Mouse (Mus musculus) embryonic facial prominence, embryonic 12.5 days (tissue): ENCODE results near the gene Cnp. TPM values are rescaled to one million over a fixed set of nuclear protein-coding genes. Genes with fewer than 3 reads are reported as not detected.
A peak's percentile ranks its signal among the peaks of the same experiment; 100 is the strongest.

Experiments used
- ATAC-seq: fragments of 200-750 bp; cut with Nextera tagmentation; 2 replicates; pipeline ENCODE4 v1.8.0; 2017; ENCODE audit not compliant: insufficient number of reproducible peaks, insufficient read depth, low FRiP score, low TSS enrichment
- H3K27ac ChIP-seq: fragments of 300-500 bp; sonication (generic); 2 replicates; pipeline ENCODE4 v1.5.1; 2016; ENCODE audit warnings: mild to moderate bottlenecking
- H3K27me3 ChIP-seq: fragments of 300-500 bp; sonication (generic); 2 replicates; pipeline ENCODE4 v1.6.1; 2016; ENCODE audit warnings: mild to moderate bottlenecking, moderate library complexity
- H3K36me3 ChIP-seq: fragments of 300-500 bp; sonication (generic); 2 replicates; pipeline ENCODE4 v1.6.1; 2016; ENCODE audit warnings: mild to moderate bottlenecking
- H3K4me1 ChIP-seq: fragments of 300-500 bp; sonication (generic); 2 replicates; pipeline ENCODE4 v1.6.1; 2016
- H3K4me2 ChIP-seq: fragments of 300-500 bp; sonication (generic); replicated peaks from 2 replicates; pipeline ENCODE4 v1.6.1; 2016; ENCODE audit warnings: mild to moderate bottlenecking, moderate library complexity
- H3K4me3 ChIP-seq: fragments of 300-500 bp; sonication (generic); 2 replicates; pipeline ENCODE4 v1.5.1; 2016; ENCODE audit warnings: mild to moderate bottlenecking
- H3K9ac ChIP-seq: fragments of 300-500 bp; sonication (generic); 2 replicates; pipeline ENCODE4 v1.6.1; 2016; ENCODE audit warnings: mild to moderate bottlenecking, moderate library complexity
- H3K9me3 ChIP-seq: fragments of 300-500 bp; sonication (generic); 2 replicates; pipeline ENCODE4 v1.6.1; 2016; ENCODE audit warnings: mild to moderate bottlenecking, moderate library complexity
- WGBS: fragments of 180-500 bp; shearing (Covaris S2); methylation state at CpG from one replicate; pipeline ENCODE4 v1.1.7; 2016; 5-methylcytosine and 5-hydroxymethylcytosine counted together
- polyA plus RNA-seq: library from polyadenylated mRNA; unstranded; fragments of >200 nt; fragmentation: Nextera tagmentation; extraction: Ambion mirVana; gene quantifications from 2 replicates; pipeline ENCODE4 v1.2.1, GENCODE M21; 2016

Cnp gene
- polyA plus RNA-seq, 1 experiment from 2014 or later: 37.2 TPM

GRCm38 (mm10) chr11:100626701-100627195, 52.0 kb downstream of the Cnp start:
- 22% methylated on average over 9 of the region's 9 CpGs for WGBS
- Histone ChIP-seq H3K4me1 (peaks cover 10% of the 10 kb centered on the region), H3K4me2 (no peak overlapping the region), H3K4me3 (no peak overlapping the region), H3K27ac (no peak overlapping the region), H3K9ac (no peak overlapping the region), H3K27me3 (no peaks in the 10 kb centered on the region), H3K9me3 (no peaks in the 10 kb centered on the region), H3K36me3 (peaks cover 33% of the 10 kb centered on the region)
- ATAC-seq: no peak

- Histone ChIP-seq H3K4me2 (no peak overlapping the region), H3K9me3 (no peaks in the 10 kb centered on the region), H3K4me1 (peaks cover 10% of the 10 kb centered on the region), H3K36me3 (peaks cover 33% of the 10 kb centered on the region), H3K27me3 (no peaks in the 10 kb centered on the region), H3K4me3 (no peak overlapping the region), H3K9ac (no peak overlapping the region), H3K27ac (no peak overlapping the region)
- no peak for ATAC-seq
- 91% methylated on average over 5 of the region's 5 CpGs for WGBS
Observed at GRCm38 (mm10) chr11:100628056-100628455, 53.4 kb downstream of the Cnp start.

GRCm38 (mm10) chr11:100628862-100629352, 54.2 kb downstream of the Cnp start:
- Histone ChIP-seq H3K36me3 (peaks cover 33% of the 10 kb centered on the region), H3K4me2 (no peak overlapping the region), H3K27ac (no peak overlapping the region), H3K4me3 (no peak overlapping the region), H3K4me1 (peaks cover 4% of the 10 kb centered on the region), H3K9ac (no peak overlapping the region), H3K27me3 (no peaks in the 10 kb centered on the region), H3K9me3 (no peaks in the 10 kb centered on the region)
- ATAC-seq: no peak
- 57% methylated on average over 13 of the region's 13 CpGs for WGBS

GRCm38 (mm10) chr11:100634530-100634929, 59.8 kb downstream of the Cnp start:
- no peaks in the 10 kb centered on the region for H3K36me3 ChIP-seq
- H3K27ac ChIP-seq: no peak overlapping the region
- ATAC-seq: no peak
- no peak overlapping the region for H3K4me2 ChIP-seq
- no peaks in the 10 kb centered on the region for H3K9me3 ChIP-seq
- WGBS: 70% methylated on average over 7 of the region's 7 CpGs
- H3K4me1 ChIP-seq: no peaks in the 10 kb centered on the region
- H3K27me3 ChIP-seq: peaks cover 12% of the 10 kb centered on the region
- H3K9ac ChIP-seq: no peak overlapping the region
- no peak overlapping the region for H3K4me3 ChIP-seq

GRCm38 (mm10) chr11:100640159-100640906, 65.6 kb downstream of the Cnp start:
- Histone ChIP-seq H3K36me3 (no peaks in the 10 kb centered on the region), H3K4me3 (peak overlapping the region; percentile 37), H3K4me2 (peak overlapping the region; percentile 69), H3K27me3 (peaks cover 24% of the 10 kb centered on the region), H3K9ac (peak overlapping the region; percentile 50), H3K27ac (no peak overlapping the region), H3K4me1 (0 out of 2 replicates have a peak, but pooled peaks cover 8% of the 10 kb centered on the region), H3K9me3 (no peaks in the 10 kb centered on the region)
- 8% methylated on average over 52 of the region's 52 CpGs for WGBS
- no peak for ATAC-seq

Other genes with a start within 250 kb of the Cnp start
- gene Gast, start 240.5 kb upstream of the Cnp start, polyA plus RNA-seq: not detected in 2 replicates
- 10.6 and 13.4 TPM in 2 replicates for gene Hap1, start 218.8 kb upstream of the Cnp start, polyA plus RNA-seq
- 70.6 and 74.0 TPM in 2 replicates for gene Jup, start 177.1 kb upstream of the Cnp start, polyA plus RNA-seq
- gene P3h4, start 160.1 kb upstream of the Cnp start, polyA plus RNA-seq: 51.4 and 55.3 TPM in 2 replicates
- 109 and 113 TPM in 2 replicates for gene Fkbp10, start 159.2 kb upstream of the Cnp start, polyA plus RNA-seq
- gene Nt5c3b, start 133.1 kb upstream of the Cnp start, polyA plus RNA-seq: 165 and 173 TPM in 2 replicates
- gene Klhl10, start 133.0 kb upstream of the Cnp start, polyA plus RNA-seq: 1.3 TPM in 2 replicates
- gene Klhl11, start 102.2 kb upstream of the Cnp start, polyA plus RNA-seq: 12.7 and 13.4 TPM in 2 replicates
- gene Acly, start 46.9 kb upstream of the Cnp start, polyA plus RNA-seq: 201 and 203 TPM in 2 replicates
- gene Ttc25, start 29.3 kb upstream of the Cnp start, polyA plus RNA-seq: 0.73 and 1.8 TPM in 2 replicates
- gene Nkiras2, start 44.3 kb downstream of the Cnp start, polyA plus RNA-seq: 80.6 and 83.7 TPM in 2 replicates
- 280 and 292 TPM in 2 replicates for gene Dnajc7, start 45.3 kb downstream of the Cnp start, polyA plus RNA-seq
- gene Zfp385c, start 117.6 kb downstream of the Cnp start, polyA plus RNA-seq: 1.5 and 2.6 TPM in 2 replicates
- gene Dhx58, start 129.4 kb downstream of the Cnp start, polyA plus RNA-seq: 2.6 and 3.3 TPM in 2 replicates
- 71.2 and 72.4 TPM in 2 replicates for gene Kat2a, start 137.6 kb downstream of the Cnp start, polyA plus RNA-seq
- gene Hspb9, start 138.9 kb downstream of the Cnp start, polyA plus RNA-seq: 0.33 TPM in 1 of 2 replicates, not detected in the other
- 18.9 and 26.1 TPM in 2 replicates for gene Rab5c, start 163.3 kb downstream of the Cnp start, polyA plus RNA-seq
- gene Kcnh4, start 185.0 kb downstream of the Cnp start, polyA plus RNA-seq: 0.46 and 0.55 TPM in 2 replicates
- not detected in 2 replicates for gene Hcrt, start 188.0 kb downstream of the Cnp start, polyA plus RNA-seq
- 5.9 and 6.3 TPM in 2 replicates for gene Ghdc, start 196.1 kb downstream of the Cnp start, polyA plus RNA-seq